ENCODE assay signal across 23 mouse cellular contexts in the genomic region with DNA sequence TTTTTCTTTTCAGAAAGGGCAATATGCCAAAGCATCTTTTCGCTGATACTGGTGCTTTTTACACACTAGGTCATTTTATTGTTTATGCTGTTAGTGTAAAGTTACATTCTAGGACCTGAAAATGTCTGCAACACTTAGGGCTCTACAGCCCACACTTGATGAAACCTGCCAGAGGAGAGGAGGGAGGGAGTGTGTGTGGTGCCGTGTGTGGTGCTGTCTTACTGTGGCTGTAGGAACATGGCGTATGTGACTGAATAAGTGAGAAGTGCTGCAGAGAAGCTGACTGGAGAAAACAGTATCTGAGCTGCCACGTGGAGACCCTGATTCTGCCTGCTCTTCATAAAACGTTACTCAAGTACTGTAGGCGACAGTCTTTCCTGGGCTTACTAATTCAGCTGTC.
"Had no signal": no experiment of that assay in that cellular context is flagged by ENCODE, and none has a peak within 500 bp of the region (broad histone marks: within the 10 kb centered on the region; RNA-seq: fewer than 3 reads in every experiment).

No protein-coding gene starts in this region.

- H3K4me1 ChIP-seq: limb, embryonic 10.5 days; limb, embryonic 13.5 days; liver, embryonic 12.5 days; liver, embryonic 15.5 days; lung, embryonic 15.5 days; midbrain, embryonic 10.5 days; neural tube, embryonic 12.5 days had no signal

- ATAC-seq: liver, embryonic 12.5 days; midbrain, embryonic 13.5 days had no signal

- H3K27me3 ChIP-seq: limb, embryonic 13.5 days; liver, embryonic 12.5 days; liver, embryonic 15.5 days; lung, embryonic 15.5 days; megakaryocyte, embryonic 14.5 days; midbrain, embryonic 13.5 days; neural tube, embryonic 12.5 days had no signal

- H3K9me3 ChIP-seq: limb, embryonic 10.5 days; limb, embryonic 13.5 days; liver, embryonic 12.5 days; liver, embryonic 15.5 days; lung, embryonic 15.5 days; megakaryocyte, embryonic 14.5 days; midbrain, embryonic 10.5 days; midbrain, embryonic 13.5 days; neural tube, embryonic 12.5 days had no signal

- H3K9ac ChIP-seq: limb, embryonic 13.5 days; liver, embryonic 12.5 days; liver, embryonic 15.5 days; lung, embryonic 15.5 days; midbrain, embryonic 13.5 days; neural tube, embryonic 12.5 days had no signal

- H3K4me3 ChIP-seq: layer of hippocampus, adult 2 months; limb, embryonic 10.5 days; limb, embryonic 13.5 days; liver, embryonic 12.5 days; liver, embryonic 15.5 days; lung, embryonic 15.5 days; megakaryocyte, embryonic 14.5 days; midbrain, embryonic 10.5 days; midbrain, embryonic 13.5 days; neural tube, embryonic 12.5 days had no signal

- DNase-seq: kidney, adult 2 months; kidney, postnatal 25 days; layer of hippocampus, adult 9-11 months; liver; lung, adult 18-20 months; lung, postnatal 10 days; lung, postnatal 36 days; retina, postnatal 1 day; right cerebral cortex, postnatal 14 days; right cerebral cortex, postnatal 4 days; thymus, postnatal 25 days had no signal

- H3K27ac ChIP-seq: kidney, postnatal 0 days; layer of hippocampus, adult 2 months; limb, embryonic 10.5 days; limb, embryonic 13.5 days; liver, embryonic 12.5 days; liver, embryonic 15.5 days; lung, embryonic 15.5 days; midbrain, embryonic 10.5 days; midbrain, embryonic 13.5 days; neural tube, embryonic 12.5 days; stomach, postnatal 0 days had no signal

- H3K4me2 ChIP-seq: limb, embryonic 13.5 days; liver, embryonic 12.5 days; liver, embryonic 15.5 days; lung, embryonic 15.5 days; midbrain, embryonic 13.5 days; neural tube, embryonic 12.5 days had no signal
